Mouse (Mus musculus): Measurements from ENCODE around the gene Abca4.

Abca4 gene

DNA sequence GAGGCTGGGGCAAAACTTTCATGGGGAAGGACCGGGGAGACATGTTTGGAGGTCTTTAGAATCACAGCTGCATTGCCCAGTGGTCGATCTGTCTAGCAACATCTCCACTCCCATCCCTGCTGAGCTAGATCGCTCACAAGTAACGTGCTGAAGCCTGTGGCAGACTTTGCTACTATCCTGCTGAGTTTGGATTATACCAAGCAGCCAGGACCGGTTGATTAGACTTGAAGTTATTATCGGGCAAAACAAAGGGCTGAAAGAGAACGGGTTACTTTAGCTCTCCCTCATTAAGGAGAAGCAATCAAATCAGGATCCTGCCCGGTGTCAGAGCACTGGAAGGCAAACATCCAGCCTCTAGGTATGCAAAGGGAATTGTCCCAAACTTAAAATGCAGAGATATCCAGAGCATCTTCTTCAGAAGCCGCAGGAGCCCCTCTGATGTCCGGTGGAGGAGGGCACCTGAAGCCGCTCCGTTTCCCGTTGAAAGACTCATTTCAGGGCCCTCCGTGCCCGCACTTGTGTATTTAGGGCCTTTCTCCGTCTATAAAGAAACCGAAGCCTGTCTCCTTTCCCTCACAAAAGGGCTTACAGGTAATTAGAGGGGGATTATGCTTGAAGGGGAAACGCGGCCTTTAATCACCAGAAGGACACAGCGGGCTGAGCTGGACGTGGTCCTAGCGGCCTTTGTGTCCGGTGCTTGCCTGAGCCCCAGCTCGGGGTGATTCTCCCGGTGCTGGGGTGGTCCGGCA is at the start of gene Abca4:
TSS of gene Abca4 (plus strand) at position 645 of the 749 bp plus-strand sequence.
- peak; percentile 38 to 40 for DNase-seq

DNA sequence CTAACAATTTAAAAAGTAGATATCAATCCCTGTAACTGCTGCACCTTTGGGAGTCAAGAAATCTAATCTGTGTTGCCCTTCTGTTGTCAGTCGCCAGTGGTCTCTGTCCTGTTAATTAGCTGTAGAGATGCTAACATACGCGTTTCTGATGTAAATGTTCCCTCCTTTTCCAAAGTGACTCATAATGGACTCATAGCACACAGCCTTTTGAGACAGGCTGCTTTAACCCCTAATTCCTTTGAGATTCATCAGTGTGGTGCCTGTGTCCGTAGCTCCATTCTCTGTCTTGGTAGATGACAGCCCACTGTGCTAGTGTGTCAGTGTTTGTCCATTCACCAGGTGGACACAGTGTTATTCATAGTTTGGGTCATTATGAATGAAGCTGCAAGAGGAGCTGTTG is 49.1 kb upstream of the Abca4 start:
- DNase-seq = no peak

DNA sequence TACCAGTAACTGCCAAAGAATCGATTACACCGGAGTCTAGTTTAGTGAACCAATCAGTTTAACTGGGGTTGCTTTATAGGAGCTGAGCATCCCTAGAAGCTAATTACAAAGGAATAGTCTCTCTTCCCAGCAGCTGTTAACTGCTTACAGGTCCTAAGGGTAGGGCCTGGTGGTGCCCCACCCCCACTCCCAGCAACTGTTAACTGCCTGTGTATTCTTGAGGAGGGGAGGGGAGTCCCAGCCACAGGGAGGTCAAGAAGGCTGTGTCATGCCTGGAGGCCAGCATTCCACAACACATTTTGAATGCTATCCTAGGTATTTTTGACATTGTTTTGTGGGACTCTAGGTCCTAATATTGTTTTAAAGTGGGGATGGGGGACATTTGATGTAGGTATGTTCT is 44.3 kb upstream of the Abca4 start:
- no peak for DNase-seq

DNA sequence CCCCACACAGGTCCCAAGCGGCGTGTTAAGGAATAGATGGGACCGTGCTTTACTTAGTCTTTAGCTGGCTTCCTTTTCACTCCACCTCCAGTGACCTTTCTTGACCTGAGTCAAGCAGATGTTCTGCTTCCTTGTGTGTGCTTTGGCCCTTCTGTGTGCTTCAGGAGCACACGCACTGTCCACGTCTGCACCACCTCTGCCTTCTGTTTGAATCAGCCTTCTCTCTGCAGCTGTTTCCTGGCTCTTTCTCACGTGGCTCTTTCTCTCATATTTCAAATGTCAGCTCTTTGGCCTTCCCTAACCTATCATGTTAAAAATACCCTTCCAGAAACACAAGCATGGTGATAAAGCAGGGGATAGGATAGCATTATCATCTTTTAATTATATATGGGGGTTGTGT is 42.7 kb upstream of the Abca4 start:
- DNase-seq = no peak

DNA sequence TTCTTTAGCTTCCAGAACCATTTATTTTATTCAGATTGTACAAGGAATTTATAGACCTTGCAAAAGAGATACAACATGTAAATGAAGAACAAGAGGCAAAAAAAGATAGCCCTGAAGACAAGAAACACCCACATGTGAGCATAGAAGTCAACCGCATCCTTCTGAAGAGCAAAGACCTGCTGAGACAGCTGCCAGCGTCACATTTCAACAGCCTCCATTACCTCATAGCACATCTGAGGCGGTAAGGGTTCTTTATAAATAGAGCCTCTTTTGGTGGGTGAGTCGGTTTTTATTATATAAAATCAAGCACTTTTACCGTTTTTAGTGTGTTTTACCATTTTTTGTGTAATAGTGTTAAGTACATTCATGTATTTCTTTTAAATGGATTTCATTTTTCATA is 34.4 kb upstream of the Abca4 start:
- no peak for DNase-seq

DNA sequence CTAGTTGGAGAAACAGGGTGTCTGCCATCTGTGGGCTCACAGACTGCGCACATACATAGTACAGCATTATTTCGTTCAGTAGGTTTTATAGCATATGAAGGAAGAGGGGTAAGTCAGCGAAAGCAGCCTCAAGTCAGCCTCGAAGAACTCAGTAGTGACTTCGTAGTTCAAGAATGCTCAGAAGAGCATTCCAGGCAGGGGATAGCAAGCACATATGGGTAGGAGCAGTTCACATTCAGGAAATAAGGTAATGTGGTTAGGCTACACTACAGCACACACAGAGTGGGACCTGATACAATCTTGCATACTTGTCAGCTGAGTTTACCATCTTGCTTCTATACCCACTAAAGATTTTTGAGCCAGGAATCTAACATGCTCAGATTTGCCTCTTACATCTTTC is 34.0 kb upstream of the Abca4 start:
- no peak for DNase-seq

DNA sequence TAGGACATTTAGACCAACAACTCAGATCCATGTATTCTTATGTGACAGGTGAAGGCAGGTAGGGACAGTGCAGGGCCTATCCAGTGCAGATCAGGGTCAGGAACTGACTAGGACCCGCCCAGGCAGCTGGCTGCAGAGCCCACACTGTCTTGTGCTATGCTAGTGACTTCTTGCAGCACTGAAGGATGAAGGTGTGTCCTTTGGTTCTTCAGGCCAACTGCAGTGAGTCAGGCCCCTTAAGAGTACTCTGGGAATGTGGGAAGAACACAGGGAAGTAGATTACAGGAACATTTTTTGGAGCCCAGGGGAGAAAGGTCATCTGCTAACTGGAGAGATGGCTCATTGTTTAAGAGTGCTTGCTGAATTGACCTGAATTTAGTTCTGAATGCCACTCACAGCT is 31.8 kb upstream of the Abca4 start:
- no peak for DNase-seq

DNA sequence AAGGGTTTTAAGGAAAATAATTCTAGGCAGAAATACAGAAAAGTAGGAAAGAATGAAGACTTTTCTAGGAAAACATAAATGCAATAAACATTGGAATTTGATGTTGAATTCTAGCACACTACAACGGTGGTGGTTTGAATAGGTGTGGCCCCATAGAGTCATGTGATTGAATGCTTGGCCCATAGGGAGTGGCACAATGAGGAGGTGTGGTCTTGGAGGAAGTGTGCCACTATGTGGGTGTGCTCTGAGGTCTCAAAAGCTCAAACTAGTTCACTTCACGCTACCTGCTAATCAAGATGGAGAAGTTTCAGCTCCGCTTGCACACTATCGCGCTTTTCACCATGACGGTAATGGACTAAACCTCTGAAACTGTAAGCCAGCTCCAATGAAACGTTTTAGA is 25.8 kb upstream of the Abca4 start:
- DNase-seq = no peak

DNA sequence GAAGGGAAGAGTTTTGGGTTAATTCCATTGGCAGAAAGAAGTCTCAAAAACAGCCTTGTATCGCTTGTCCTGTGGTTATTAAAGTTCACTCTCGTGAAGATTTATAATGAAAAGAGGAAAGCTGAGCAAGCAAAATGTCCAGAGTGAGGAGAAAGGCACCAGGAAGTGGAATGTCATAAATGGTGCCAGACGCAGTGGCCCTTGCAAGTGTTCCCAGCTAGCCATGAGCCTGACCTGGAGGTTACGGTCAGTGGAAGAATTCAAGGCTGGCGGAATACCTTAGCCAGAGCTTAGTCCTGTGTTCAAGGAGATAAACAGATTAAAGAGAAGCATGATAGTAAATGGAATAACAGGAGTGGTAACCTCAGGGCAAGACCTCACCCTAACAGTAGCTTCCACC is 25.1 kb upstream of the Abca4 start:
- DNase-seq = no peak

DNA sequence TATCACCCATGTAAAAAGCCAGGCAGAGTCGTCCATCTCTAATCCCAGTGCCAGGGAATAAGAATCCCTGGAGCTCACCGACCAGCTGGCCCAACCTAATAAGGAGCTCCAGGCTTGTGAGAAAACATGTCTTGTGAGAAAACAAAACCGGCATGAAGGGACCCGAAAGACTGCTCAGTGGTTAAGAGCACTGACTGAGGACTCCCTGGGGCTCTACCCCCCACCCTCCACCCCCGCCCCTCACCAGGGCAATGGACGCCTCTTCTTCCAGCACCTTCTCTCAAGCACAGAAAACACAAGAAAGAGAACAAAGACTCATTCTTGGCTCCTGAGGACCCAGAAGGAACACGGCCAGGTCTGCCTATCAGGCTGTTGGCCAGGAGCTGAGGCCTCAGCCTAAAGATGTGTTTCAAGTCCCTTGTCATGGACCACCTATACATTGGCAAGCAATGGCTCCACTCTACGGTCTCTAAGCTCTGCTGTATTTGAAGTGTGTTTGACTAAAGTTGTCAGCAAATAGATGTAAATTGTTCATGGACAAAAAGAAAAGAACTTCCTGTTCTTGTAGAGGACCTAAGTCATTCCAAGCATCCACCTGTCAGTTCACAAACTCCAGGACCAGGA is 23.1 kb upstream of the Abca4 start:
- no peak for DNase-seq

DNA sequence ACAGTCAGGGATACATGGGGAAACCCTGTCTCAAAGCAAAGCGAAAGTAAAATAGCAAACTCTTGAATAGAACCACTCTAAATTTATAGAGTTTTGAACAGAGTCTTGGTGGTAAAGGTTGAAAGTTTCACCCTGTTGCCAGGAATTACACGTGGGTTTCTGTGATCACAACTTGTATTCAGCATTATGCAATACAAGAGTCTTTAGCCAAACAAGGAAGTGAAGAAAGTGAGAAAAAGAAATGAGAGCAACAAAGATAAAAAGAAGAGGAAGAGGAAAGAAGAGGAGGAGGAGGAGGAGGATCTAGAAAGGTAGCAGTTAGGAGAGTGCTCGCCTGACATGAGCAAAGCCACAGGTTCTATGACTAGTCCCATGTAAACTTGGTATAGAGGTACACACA is 21.9 kb upstream of the Abca4 start:
- DNase-seq = no peak

DNA sequence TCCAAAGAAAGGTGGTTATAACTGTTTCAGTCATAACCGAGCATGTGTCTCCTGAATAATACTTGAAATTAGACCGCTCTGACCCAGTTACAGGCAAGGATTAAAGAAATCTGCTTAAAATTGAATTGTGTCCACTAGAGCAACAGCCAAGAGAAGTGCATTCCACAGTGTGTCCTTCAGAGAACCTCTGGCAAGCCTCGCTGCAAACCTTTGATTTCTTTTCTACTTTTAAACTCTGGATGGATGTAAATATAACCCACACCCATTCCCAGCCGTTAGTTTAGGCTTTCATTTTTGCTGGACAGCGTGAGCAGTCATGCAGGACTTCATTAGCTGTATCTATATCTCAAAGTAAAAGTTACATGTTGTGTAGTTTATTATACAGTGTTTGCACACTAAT is 17.6 kb upstream of the Abca4 start:
- DNase-seq = no peak

DNA sequence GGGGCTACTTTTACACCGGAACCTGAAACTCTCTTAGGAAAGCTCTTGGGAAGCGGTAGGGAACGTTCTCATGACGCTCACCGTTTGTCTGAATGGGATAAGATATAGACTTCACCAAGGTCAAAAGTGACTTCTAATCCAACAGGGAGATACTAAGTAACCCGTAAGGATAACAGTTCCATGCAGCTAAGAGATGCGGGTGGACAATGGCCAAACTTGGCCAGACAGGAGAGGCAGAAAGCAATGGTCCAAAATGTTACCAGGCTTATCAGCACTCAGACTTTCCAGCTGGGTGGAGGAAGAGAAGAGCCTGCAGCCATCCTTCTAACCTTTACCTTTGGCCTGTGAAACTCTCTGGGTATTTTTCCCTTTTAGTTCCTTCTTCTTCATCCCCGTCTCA is 16.5 kb upstream of the Abca4 start:
- no peak for DNase-seq

DNA sequence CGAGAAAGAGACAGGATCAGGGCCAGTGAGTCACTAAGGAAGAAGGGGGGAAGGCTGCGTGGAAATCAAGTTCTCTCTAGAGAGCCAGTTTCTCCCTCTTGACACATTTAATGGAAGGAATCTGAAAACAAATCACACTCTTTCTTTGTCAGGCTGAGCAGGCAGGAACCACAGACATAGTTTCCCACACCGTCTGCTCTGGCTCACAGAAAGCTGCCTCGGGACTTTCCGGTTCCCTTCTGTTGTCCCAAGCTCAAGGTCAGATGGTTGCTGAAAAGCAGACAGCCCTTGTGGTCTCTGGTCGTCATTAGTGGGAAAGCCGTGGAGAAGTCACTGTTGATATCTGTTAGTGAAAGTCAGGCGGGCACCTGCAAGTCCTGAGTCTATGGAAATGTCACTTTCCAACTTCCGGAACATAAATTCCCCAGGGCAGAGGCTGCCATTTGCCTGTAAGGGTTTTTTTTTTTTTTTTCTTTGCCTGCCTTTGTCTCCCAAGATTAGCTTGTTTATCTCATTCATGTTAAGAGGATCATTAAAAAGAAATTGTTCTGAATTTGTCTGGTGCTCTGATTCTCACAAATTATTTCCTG is 10.9 kb upstream of the Abca4 start:
- DNase-seq = no peak

DNA sequence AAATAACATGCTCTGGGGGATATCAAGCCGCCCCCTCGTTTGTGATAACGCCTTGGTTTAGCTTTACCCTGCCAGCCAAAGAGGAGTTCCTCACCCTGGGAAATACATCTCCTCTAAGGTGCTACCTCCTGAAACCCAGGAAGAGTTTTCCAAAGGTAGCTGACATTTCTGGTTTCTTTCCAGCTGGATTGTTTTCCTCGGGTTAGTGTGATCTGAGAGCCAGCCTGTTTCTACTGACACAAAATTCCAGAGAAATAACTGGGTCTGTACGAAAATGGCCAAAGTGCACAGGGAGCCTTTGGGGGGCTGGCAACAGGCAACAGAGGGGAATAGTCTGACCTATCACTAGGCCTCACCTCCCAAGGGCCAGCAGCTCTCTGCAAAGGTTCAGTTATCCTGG is 10.0 kb upstream of the Abca4 start:
- no peak for DNase-seq

DNA sequence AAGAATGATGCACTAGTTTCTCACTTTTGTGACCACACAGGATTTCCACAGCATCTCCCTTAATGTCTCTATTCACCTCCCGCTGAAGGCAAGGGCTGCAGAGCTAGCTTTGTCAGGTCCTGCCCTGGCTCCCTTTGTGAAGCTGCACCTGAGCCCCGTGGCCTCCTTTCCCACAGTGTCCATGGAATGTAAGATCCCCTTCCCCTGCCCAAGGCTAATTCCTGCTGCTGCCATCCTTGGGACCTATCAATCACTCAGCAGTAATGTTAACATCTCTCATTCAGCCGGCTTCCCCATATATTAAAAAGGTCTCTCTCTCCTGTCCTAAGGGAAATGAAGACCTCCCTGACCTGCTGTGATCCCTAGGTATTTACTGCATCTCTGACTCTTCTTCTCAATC is 9.2 kb upstream of the Abca4 start:
- no peak for DNase-seq

DNA sequence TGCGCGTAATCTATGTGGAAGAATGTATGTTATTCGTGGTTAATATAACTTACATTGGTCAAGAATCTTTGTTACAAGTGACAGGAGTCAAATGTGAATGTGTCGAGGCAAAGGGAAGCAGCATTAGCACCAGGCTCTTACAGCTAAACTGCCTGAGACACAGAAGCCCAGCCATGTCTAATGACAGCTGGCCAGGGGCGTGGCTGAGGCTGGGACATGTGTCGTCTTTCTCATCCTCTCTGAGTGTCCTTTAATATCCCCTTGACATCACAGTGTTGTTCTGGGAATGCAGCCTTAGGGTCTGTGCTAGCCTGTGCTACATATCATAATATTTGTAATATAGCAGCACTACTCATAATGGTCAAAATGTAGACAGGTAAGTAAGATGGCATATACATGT is 3.7 kb upstream of the Abca4 start:
- DNase-seq = no peak

DNA sequence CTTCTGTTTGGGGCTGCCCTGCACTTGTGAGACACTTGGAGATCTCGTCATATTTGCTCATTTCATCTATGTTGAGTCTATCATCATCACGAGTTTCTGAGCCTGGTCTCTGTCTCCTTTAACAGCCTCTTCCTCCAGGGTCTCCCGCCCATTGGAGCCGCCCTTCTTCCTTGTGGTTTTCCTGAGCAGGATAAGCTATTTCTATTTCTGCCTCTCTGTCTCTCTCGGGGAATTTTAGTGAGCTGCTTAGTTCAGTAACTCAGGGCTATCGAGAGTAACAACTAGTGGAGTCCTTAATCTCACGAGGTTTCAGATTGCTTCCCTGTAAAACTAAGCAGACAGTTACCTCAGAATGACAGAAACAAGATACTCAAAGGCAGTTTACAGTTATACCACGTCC is 1.1 kb upstream of the Abca4 start:
- DNase-seq = no peak

DNA sequence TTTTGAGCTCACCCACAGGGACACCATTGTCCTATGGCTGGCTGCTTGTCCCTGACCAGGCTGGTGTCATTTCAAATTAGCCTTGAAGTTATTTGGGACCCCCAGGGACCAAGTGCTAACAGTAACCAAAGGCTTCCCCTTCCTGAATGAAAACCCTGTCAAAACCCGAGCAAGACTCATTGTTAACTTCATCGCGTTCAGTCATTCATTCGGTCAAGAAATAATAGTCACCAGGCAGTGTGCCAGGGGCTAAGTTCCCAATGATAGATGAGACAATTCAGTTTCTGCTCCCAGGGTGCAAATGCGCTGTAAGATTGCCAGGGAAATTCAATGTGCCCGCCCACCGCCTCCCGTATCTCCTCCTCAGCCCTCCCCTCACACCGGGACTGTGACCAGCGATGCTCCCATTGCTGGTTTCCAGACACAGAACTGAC is 2.0 kb downstream of the Abca4 start:
- peak; percentile 40 to 60 for DNase-seq

DNA sequence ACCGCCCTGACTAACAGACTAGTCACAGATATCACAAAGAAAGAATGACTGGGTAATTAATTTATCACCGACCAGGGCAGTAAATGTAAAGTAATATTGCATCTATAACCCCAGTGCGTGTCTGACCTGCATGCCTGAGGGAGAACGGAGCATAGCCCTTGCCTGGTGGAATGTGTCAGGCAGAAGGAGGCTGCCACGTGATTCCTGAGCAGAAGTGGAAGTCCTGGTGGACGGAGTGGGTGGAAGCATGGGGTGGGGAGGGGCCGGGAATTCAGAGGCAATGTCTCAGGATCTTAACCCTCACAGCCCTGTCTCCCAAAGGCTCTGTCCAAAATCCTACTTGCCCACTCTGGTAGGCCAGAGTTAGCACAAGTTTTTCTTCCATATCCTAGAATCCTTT is 3.2 kb downstream of the Abca4 start:
- no peak for DNase-seq

DNA sequence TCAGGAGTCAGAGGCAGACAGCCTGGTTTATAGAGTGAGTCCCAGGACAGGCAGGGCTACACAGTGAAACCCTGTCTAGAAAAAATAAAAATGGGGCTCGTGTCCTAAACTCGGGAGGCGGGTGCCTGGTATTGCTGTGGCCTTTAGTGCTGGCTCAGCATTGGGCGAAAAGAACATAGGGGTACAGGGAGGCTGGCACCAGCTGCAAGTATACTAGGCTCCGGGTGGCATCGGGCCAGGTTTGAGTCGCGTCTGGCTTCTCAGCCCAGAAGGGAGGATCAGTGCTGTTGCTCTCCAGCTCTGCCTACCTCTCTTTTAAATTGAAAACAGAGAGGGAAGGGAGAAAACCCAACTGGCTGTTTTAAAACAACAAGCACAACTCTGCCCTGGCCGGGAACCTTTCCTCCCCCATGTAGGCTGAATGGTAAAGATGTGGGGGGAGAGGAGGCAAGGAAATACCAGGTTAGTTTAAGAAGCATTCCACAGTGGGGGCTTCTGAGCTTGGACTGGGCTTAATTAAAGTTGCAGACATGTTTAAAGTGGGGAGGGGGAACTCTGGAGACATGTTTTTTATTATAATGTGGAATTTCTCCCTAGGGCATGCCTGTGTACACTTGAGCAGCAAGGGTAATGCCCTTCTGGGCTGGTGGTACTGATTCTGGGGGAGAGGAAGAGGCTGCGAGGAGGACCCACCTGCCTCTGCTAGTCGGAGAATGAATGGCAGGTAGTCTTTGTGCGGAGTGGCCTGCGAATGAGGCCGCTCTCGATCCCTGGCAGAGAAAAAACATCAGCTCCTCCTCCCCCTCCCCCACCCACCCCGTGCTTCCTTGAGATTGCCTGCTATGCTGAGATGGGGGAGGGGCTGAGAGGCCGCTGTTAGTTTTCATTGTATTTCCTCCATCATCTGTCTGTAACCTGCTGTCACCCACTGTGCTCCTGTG is 3.9 kb downstream of the Abca4 start:
- peak; percentile 91 to 94 for DNase-seq

DNA sequence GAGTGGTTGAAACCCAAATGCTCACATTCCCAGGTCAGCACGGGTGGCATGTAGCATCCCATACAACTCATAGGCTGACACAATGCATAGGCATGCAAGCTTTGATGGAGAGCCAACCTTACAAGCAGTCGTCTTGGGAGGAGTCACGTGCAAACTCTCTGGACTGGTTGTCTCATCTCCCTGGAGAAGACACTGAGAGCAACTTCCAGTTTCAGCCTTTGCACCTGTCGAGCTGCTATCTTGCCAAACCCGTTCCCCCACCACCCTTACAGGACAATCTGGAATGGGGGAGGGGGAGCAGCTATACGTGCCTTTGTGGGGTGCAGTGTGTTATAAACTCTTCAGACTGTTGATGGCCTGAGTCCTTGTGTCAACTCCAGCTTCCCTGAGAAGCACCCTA is 4.9 kb downstream of the Abca4 start:
- DNase-seq = peak; percentile 27 to 28

DNA sequence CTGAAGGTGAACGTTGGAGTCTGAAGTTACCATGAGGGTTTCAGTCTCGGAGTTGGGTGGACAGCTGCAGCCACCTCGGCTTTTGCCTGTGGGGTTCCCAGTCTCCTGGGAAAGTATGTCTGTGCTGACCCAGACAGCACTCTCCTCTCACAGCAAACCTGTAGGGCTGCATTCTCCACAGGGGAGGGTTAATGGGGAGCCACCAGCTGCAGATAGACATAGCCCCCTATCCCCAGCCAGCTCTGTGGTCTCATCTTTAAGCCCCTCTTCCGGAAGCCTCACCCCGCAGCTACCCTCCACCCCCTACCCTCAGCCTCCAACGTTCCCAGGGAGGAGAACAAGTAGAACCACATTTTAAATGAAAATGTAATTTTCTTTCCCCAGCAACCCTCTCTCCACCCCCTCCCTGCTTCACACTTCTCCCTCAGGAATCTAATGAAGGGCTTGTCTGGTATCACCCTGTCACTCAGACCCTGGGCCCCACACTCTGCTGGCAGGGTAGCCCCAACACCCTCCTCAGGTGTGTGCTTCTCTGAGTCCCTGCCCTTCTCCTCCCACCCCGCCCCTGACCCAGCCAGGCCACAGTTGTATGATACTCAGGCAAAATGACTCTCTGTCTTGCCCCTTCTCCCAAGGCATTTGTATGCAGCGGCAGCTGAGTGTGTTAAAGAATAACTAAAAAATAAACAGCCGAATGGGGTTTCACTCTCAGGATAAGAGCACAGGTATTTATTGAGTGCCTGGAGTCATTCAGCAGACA is 14.4 kb downstream of the Abca4 start:
- DNase-seq = no peak

Measured in cerebellum, postnatal 10 days (tissue).